Mouse (Mus musculus): ENCODE measurements around the gene Gpm6b. TPM values are rescaled to one million over a fixed set of nuclear protein-coding genes. Genes with fewer than 3 reads are reported as not detected.

The Gpm6b gene
- polyA plus RNA-seq, 1 experiment, result 403 TPM

GRCm38 (mm10) chrX:166286760-166287483, 48.2 kb downstream of the Gpm6b start:
- WGBS, result 63% methylated on average over 9 of the region's 9 CpGs
- no peaks in the 10 kb centered on the region for H3K4me1 ChIP-seq (ENCODE audit: control insufficient read depth, insufficient read depth, low read length)
- H3K27ac ChIP-seq (ENCODE audit: insufficient read depth, low read depth, low read length), result peak overlapping the region; percentile 70
- H3K4me3 ChIP-seq (ENCODE audit: insufficient read depth, low read depth, low read length), result no peak overlapping the region
- TF ChIP-seq CTCF (IDR thresholded peaks at IDR 0.05; ENCODE audit: insufficient read depth, low read depth, low read length) (no peak), POLR2A (IDR thresholded peaks at IDR 0.05; ENCODE audit: insufficient read depth, low read depth, low read length) (no peak)

- H3K4me3 ChIP-seq (ENCODE audit: insufficient read depth, low read depth, low read length), result no peak overlapping the region
- no peaks in the 10 kb centered on the region for H3K4me1 ChIP-seq (ENCODE audit: control insufficient read depth, insufficient read depth, low read length)
- no peak for TF ChIP-seq POLR2A (IDR thresholded peaks at IDR 0.05; ENCODE audit: insufficient read depth, low read depth, low read length)
- no peak for TF ChIP-seq CTCF (IDR thresholded peaks at IDR 0.05; ENCODE audit: insufficient read depth, low read depth, low read length)
- no peak overlapping the region for H3K27ac ChIP-seq (ENCODE audit: insufficient read depth, low read depth, low read length)
- 79% methylated on average over 3 of the region's 3 CpGs for WGBS
These were observed 52.6 kb downstream of the Gpm6b start for GRCm38 (mm10) chrX:166291266-166291665.

GRCm38 (mm10) chrX:166293465-166293864, 54.8 kb downstream of the Gpm6b start:
- WGBS, result 92% methylated on average over 3 of the region's 3 CpGs
- Histone ChIP-seq H3K4me3 (ENCODE audit: insufficient read depth, low read depth, low read length) (no peak overlapping the region), H3K27ac (ENCODE audit: insufficient read depth, low read depth, low read length) (no peak overlapping the region), H3K4me1 (ENCODE audit: control insufficient read depth, insufficient read depth, low read length) (no peaks in the 10 kb centered on the region)
- no peak for TF ChIP-seq POLR2A (IDR thresholded peaks at IDR 0.05; ENCODE audit: insufficient read depth, low read depth, low read length)
- TF ChIP-seq CTCF (IDR thresholded peaks at IDR 0.05; ENCODE audit: insufficient read depth, low read depth, low read length), result no peak

GRCm38 (mm10) chrX:166302791-166303190, 64.1 kb downstream of the Gpm6b start:
- WGBS, result 71% methylated on average over 2 of the region's 2 CpGs
- no peaks in the 10 kb centered on the region for H3K4me1 ChIP-seq (ENCODE audit: control insufficient read depth, insufficient read depth, low read length)
- TF ChIP-seq POLR2A (IDR thresholded peaks at IDR 0.05; ENCODE audit: insufficient read depth, low read depth, low read length), result no peak
- no peak for TF ChIP-seq CTCF (IDR thresholded peaks at IDR 0.05; ENCODE audit: insufficient read depth, low read depth, low read length)
- H3K4me3 ChIP-seq (ENCODE audit: insufficient read depth, low read depth, low read length), result no peak overlapping the region
- no peak overlapping the region for H3K27ac ChIP-seq (ENCODE audit: insufficient read depth, low read depth, low read length)

- no peaks in the 10 kb centered on the region for H3K4me1 ChIP-seq (ENCODE audit: control insufficient read depth, insufficient read depth, low read length)
- H3K27ac ChIP-seq (ENCODE audit: insufficient read depth, low read depth, low read length), result no peak overlapping the region
- WGBS, result 77% methylated on average over 2 of the region's 2 CpGs
- H3K4me3 ChIP-seq (ENCODE audit: insufficient read depth, low read depth, low read length), result no peak overlapping the region
- TF ChIP-seq CTCF (IDR thresholded peaks at IDR 0.05; ENCODE audit: insufficient read depth, low read depth, low read length) (no peak), POLR2A (IDR thresholded peaks at IDR 0.05; ENCODE audit: insufficient read depth, low read depth, low read length) (no peak)
These were observed 65.6 kb downstream of the Gpm6b start for GRCm38 (mm10) chrX:166304355-166304754.

- Histone ChIP-seq H3K27ac (ENCODE audit: insufficient read depth, low read depth, low read length) (no peak overlapping the region), H3K4me3 (ENCODE audit: insufficient read depth, low read depth, low read length) (no peak overlapping the region), H3K4me1 (ENCODE audit: control insufficient read depth, insufficient read depth, low read length) (no peaks in the 10 kb centered on the region)
- TF ChIP-seq POLR2A (IDR thresholded peaks at IDR 0.05; ENCODE audit: insufficient read depth, low read depth, low read length), result no peak
- TF ChIP-seq CTCF (IDR thresholded peaks at IDR 0.05; ENCODE audit: insufficient read depth, low read depth, low read length), result no peak
- 67% methylated on average over 7 of the region's 7 CpGs for WGBS
These were observed 68.9 kb downstream of the Gpm6b start for GRCm38 (mm10) chrX:166307437-166308222.

- no peak overlapping the region for H3K27ac ChIP-seq (ENCODE audit: insufficient read depth, low read depth, low read length)
- WGBS, result 42% methylated on average over 1 of the region's 1 CpGs
- H3K4me1 ChIP-seq (ENCODE audit: control insufficient read depth, insufficient read depth, low read length), result no peaks in the 10 kb centered on the region
- TF ChIP-seq POLR2A (IDR thresholded peaks at IDR 0.05; ENCODE audit: insufficient read depth, low read depth, low read length) (no peak), CTCF (IDR thresholded peaks at IDR 0.05; ENCODE audit: insufficient read depth, low read depth, low read length) (no peak)
- H3K4me3 ChIP-seq (ENCODE audit: insufficient read depth, low read depth, low read length), result no peak overlapping the region
These were observed 70.1 kb downstream of the Gpm6b start for GRCm38 (mm10) chrX:166308798-166309197.

- TF ChIP-seq CTCF (IDR thresholded peaks at IDR 0.05; ENCODE audit: insufficient read depth, low read depth, low read length) (no peak), POLR2A (IDR thresholded peaks at IDR 0.05; ENCODE audit: insufficient read depth, low read depth, low read length) (no peak)
- peaks cover 5% of the 10 kb centered on the region; the same call in 1 of the 2 replicates for H3K4me1 ChIP-seq (ENCODE audit: control insufficient read depth, insufficient read depth, low read length)
- WGBS, result 27% methylated on average over 1 of the region's 1 CpGs
- H3K27ac ChIP-seq (ENCODE audit: insufficient read depth, low read depth, low read length), result no peak overlapping the region
- H3K4me3 ChIP-seq (ENCODE audit: insufficient read depth, low read depth, low read length), result no peak overlapping the region
These were observed 76.5 kb downstream of the Gpm6b start for GRCm38 (mm10) chrX:166315251-166315650.

Data from olfactory bulb, adult 2 months (tissue).